Mouse (Mus musculus) adrenal gland, postnatal 25 days (tissue): ENCODE results near the gene Vmn1r79. TPM values are rescaled to one million over a fixed set of nuclear protein-coding genes. Genes with fewer than 3 reads are reported as not detected.
"Not testable (repeated sequence)": the region's sequence is repeated elsewhere in the genome, so short reads cannot be mapped to it uniquely, and the experiment has no call there.

Experiments
- DNase-seq: peaks from one replicate; pipeline ENCODE4 v3.0.0; 2021; ENCODE audit warnings: mixed read lengths
- long read RNA-seq: library from polyadenylated mRNA; stranded (forward); transcript quantifications from one replicate; pipeline ENCODE4 v2.0.0, GENCODE M21; 2021
- total RNA-seq: library from RNA; stranded (reverse); gene quantifications from 2 replicates; pipeline ENCODE4 v1.2.3, GENCODE M21; 2021

The Vmn1r79 gene
- 0.95 and 0.97 TPM in 2 replicates for total RNA-seq
- long read RNA-seq, result 0 reads

DNA sequence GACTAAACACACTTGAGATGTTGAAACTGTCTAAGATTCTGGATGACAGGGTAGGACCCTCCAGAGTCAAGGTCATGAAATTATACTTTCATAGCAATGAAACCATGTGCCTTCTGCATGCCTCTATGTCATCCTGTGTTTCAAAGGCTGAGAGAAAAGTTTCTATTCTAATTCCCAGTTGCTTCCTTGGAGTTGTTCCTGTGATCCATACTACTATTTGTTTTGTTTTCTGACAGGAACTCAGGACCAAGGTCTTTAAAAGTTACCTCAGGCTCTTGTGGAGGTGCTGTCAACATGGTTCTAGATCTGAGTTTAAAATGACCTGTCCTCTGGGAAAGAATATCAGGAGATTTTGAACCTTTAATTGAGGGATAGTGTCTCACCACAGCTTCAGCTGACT, at the start of gene Vmn1r79:
Gene Vmn1r79, plus strand, starts transcription at position 301 of the 400 bp plus-strand sequence.
- DNase-seq, result not testable (repeated sequence)

DNA sequence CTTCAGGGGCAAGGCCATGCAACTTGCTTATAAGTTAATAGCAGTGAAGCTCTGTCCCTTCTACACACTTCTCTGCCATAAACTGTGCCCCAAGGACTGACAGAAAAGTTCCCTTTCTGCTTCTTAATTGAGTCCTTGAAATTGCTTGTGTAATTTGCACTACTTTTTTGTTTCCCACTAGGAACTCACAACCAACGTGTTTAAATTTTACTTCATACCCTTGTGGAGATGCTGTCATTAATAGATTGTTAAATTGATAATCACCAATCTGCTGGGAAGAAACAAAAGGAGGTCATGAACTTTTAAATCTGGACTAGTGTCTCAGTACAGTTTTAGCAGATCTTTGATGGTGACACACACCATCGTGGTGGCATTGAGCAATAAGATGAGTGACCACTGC, 21.1 kb upstream of the Vmn1r79 start, which contains the start of gene Vmn1r78:
Gene Vmn1r78, plus strand, starts transcription at position 301 of the 400 bp plus-strand sequence.
- no peak for DNase-seq

DNA sequence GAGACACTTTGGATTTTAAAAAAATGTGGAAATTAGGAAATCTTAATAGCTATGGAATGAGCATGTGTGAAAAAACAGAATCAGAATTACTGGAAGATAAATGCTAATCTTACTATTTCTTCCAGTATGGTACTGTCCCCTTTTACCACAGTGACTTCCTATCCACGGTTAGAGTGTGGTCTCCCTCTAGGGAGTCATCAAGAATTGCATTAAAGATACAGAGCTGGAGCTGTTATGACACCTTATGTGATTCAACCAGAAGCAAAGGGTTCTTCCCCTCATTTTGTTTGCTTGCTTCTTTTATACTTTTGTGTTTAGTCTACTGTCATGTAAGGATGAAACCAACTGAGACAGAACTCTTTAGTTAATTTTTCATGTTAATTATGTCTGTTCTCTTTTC, 14.6 kb upstream of the Vmn1r79 start:
- DNase-seq, result not testable (repeated sequence)

DNA sequence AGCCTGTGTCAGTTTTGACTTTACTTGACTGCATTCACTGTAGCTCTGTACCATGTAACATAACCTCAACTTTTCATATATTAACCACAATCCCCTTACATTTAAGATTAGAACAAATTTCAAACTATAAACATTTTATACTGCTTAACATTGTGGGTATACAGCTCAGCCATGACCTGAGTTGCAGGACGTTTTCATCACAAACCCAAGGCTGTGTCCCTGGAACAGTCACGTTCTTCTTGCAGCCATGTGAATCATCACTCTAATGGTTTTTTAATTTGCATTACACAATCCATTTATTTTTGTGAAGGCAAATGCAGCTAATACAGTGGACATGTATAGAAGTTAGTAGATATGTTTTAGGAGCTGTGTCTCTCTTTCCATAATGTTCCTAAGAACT, 1.8 kb downstream of the Vmn1r79 start:
- DNase-seq, result not testable (repeated sequence)

DNA sequence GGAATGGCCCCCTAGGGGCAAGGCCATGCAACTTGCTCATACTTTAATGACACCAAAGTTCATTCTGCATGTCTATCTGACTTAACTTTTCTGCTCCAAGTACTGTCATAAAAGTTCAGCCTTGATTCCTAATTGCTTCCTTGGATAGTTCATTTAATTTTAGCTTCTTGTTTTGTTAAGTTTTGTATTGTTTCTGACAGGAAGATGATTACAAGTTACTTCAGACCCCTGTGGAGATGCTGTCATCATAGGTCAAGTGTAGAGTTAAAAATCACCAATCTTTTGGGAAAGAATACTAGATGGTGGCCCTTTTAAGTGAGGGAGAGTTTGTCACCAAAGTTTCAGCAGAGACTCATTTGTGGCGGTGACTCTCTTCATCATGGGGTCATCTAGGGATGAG, 17.9 kb downstream of the Vmn1r79 start, which contains the start of gene Vmn1r80:
Gene Vmn1r80, plus strand, starts transcription at position 301 of the 400 bp plus-strand sequence.
- no peak for DNase-seq

DNA sequence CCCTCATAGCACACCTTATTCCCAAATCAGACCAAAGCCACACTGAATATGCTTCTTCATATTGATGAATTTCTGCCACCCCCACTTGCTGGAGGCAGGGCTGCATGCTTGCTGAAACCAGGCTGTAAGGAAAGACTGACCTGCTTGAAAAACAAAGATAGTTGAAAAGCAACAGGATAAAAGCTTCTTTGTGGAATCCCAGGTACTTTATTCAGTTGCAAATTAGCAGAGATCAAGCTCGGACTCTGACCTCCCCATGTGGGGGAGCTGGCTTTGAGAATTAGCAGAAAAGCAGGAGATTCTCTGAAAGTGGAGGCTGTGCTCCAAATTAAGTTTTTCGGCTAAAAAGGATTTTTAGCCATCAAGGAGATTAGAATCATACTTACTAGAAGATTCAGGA, 33.1 kb downstream of the Vmn1r79 start:
- DNase-seq, result no peak

Other genes starting within 250 kb of the Vmn1r79 start
- gene Vmn1r76, start 233.1 kb upstream of the Vmn1r79 start, total RNA-seq, result not detected in 2 replicates
- not detected in 2 replicates for gene Vmn1r77, start 134.5 kb upstream of the Vmn1r79 start, total RNA-seq
- gene Vmn1r78, start 21.0 kb upstream of the Vmn1r79 start, total RNA-seq, result not detected in 2 replicates
- gene Vmn1r80, start 18.0 kb downstream of the Vmn1r79 start, total RNA-seq, result not detected in 2 replicates
- not detected in 2 replicates for gene Vmn1r81, start 97.0 kb downstream of the Vmn1r79 start, total RNA-seq
- gene Vmn1r82, start 129.2 kb downstream of the Vmn1r79 start, total RNA-seq, result not detected in 2 replicates
- gene Vmn1r83, start 158.2 kb downstream of the Vmn1r79 start, total RNA-seq, result not detected in 2 replicates
- gene Vmn1r84, start 198.0 kb downstream of the Vmn1r79 start, total RNA-seq, result not detected in 2 replicates